Comparison of ENCODE assay signal across 1 mouse cellular context in the genomic region with DNA sequence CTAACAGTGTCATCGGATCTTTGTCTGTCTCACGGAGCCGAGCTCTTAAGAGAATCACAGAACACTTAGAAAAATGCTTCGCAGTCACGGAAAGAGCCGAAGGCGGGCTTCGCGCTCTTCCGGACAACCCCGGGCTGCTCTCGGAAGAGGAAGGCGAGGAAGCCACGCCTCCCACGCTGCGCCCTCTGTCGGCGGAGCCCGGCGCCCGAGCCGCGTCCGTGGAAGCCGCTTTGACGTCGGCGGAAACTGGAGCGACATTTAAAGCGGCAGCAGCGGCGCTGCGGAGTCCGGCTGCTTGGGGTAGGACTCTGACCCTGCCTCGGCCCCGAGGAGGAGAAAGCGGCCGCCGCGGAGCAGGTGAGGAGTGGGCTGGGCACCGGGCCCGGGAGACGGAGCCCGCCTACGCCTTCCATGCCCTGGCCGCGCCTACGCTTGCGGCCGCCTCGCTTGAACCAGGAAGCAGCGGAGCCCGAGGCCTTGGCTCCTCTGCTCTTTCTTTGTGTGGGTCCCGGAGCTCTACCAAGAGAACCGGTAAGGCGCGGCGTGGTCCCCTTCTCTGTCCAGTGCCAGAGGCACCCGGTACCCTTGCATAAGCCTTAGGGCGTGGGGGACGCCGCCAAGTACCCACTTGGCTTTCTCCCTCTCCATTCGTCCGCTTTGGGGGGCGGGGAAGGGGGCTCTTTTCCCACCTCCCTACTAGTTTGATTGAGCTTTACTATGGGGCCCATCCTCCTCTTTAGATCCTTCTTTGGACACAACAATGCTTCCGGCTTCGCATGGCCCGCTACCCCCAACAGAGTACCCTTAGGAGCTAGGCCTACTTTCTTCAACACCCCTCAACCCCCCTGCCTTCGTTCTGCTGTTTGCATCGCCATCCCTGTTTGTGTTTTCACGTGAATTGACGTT.
A peak's percentile ranks its signal among the peaks of the same experiment; 100 is the strongest.
TF ChIP-seq lines count a peak whose summit lies in the region.

A gene (plus strand): TSS at position 242 of the 906 bp plus-strand sequence.

TF ChIP-seq in CH12.LX, 34 proteins besides CTCF, POLR2A, EP300 and RAD21 (continued from another document):
- TF ChIP-seq ELF1 (IDR thresholded peaks at IDR 0.05; ENCODE audit: low read depth, low read length) (peak; percentile 88), CHD2 (IDR thresholded peaks at IDR 0.05; ENCODE audit: low read length) (no peak), ZC3H11A (IDR thresholded peaks at IDR 0.05; ENCODE audit: low read depth, low read length) (no peak), TBP (conservative IDR thresholded peaks at IDR 0.05; ENCODE audit: low read depth, low read length) (no peak), HCFC1 (IDR thresholded peaks at IDR 0.05; ENCODE audit: low read depth, low read length) (peak; percentile 75), JUND (conservative IDR thresholded peaks at IDR 0.05; ENCODE audit: low read depth, low read length) (no peak), ETS1 (conservative IDR thresholded peaks at IDR 0.05; ENCODE audit: low read depth, low read length) (peak; percentile 24; the same call in 1 of the 2 replicates), NRF1 (IDR thresholded peaks at IDR 0.05; ENCODE audit: low read depth, low read length) (no peak), JUN (IDR thresholded peaks at IDR 0.05; ENCODE audit: insufficient read depth, low read depth, low read length) (no peak), POLR2AphosphoS2 (IDR thresholded peaks at IDR 0.05; ENCODE audit: low read depth, low read length) (0 out of 2 replicates have a peak, but pooled peaks have one; percentile 43), MXI1 (IDR thresholded peaks at IDR 0.05; ENCODE audit: low read depth, low read length) (no peak), USF1 (IDR thresholded peaks at IDR 0.05; ENCODE audit: low read depth, low read length) (no peak), UBTF (IDR thresholded peaks at IDR 0.05; ENCODE audit: low read depth, low read length) (no peak), E2F4 (IDR thresholded peaks at IDR 0.05; ENCODE audit: insufficient replicate concordance, low read depth, low read length) (no peak), MAFK (IDR thresholded peaks at IDR 0.05; ENCODE audit: insufficient replicate concordance, low read length) (no peak), ZMIZ1 (IDR thresholded peaks at IDR 0.05; ENCODE audit: low read depth, low read length) (no peak), IRF4 (IDR thresholded peaks at IDR 0.05; ENCODE audit: low read depth, low read length) (no peak), SMC3 (IDR thresholded peaks at IDR 0.05; ENCODE audit: low read depth, low read length) (peak; percentile 16; the same call in 1 of the 2 replicates), MAX (IDR thresholded peaks at IDR 0.05; ENCODE audit: low read length) (no peak; the same call in 1 of the 2 replicates), NELFE (IDR thresholded peaks at IDR 0.05; ENCODE audit: low read depth, low read length) (peak; percentile 48; the same call in 1 of the 2 replicates)
TF ChIP-seq in CH12.LX: peak in this region for 9.
